Mouse (Mus musculus) ZHBTc4 (cell line): ENCODE results near the gene Olfr180.

Experiments used
- DNase-seq: peaks from one replicate; pipeline ENCODE4 v3.0.0-alpha.2; 2011; ENCODE audit warnings: low read depth, low spot score

Olfr180 gene

DNA sequence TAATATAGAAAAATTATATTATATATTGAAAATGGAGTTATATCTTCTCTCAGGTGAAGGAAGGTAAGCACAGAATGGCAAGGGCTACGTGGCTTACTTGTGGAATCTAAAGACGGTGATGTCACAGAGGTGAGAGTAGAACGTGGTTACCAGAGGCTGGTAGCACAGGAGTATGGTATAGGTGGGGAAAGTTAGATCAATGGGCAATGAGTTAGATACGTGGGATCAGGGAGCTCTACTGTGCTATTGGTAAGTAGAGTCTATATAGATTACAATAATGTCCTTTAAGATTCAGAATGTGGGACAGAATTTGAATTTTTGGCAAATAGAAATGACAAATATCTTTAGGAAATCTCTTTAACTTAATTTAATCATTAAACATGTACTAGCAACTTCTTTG lies at the start of gene Olfr180:
Gene Olfr180 (minus strand): TSS at position 101 of the 400 bp plus-strand sequence.
- no peak for DNase-seq

DNA sequence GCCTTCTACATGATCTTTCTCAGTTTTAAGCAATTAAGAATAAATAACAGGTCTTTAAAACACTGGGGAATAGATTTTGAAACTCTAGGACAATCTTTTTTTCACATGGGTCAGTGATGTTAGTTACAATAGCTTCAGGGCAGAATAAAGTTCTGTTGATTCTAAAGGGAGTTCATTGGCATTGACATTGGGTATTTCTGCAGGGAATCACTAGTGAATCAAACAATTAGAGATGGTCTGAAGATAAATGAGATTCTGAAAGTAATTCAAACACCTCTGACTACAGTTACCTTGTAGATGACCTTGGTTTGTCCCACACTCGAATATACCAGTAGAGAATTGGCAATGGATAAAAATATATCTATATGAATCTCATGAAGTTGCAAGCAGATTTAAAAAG lies 537 bp downstream of the Olfr180 start, which contains the start of gene Olfr181:
Gene Olfr181 (minus strand): TSS at position 101 of the 400 bp plus-strand sequence.
- no peak for DNase-seq

DNA sequence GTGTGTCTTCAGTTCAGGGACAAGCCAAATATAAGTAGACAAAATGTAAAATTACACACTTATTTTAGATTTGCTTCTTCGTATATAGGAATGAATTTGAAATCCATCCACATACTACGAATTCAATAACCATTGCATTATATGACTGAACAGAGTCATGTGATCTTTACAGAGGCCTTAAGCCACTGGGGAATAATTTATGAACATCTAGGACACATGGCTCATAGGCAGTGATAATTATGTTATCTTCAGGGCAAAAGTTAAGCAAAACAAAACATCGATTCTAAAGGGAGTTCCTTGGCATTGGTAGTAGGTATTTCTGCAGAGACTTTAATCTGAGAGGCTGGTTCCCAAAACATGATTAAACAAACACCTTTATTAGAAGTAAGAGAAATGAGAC lies 37.2 kb downstream of the Olfr180 start, which contains the start of gene Olfr178:
Gene Olfr178 (minus strand): TSS at position 101 of the 400 bp plus-strand sequence.
- no peak for DNase-seq

DNA sequence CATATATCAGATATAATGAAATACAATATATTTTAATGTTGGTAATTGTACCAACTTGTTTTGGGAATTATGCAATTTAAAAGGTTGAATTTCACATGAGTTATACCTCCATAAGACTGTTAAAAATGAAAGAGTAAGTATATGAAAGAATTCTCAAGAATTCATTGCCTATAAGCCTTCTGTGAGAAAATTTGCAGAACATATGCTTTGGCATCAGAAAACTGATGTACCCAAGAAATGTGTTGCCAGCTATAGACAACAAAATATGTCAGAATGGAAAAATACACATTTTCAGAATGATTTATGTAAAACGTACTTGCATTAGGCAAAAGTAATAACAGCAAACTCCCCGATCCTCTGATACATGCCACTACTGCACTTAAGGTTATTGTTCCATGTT lies 44.8 kb downstream of the Olfr180 start:
- DNase-seq: no peak

DNA sequence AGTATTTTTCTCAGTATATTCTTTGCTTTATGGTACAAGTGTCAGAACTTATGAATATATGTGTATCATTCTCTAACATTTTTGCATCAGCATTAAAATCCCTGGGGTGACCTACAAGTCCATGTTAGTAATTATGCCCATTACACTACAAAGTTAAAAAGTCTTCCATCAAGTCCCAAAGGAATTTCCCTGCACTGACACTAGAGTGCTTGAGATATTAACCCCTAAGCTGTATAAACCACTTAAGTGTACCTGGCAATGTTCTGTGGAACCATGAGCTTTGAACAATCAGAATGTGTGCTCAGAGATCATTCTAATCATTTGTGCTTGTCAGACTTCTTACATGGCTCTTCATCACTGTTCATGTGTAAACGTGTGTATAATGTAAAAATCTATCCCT lies 54.5 kb downstream of the Olfr180 start, which contains the start of gene Olfr177:
Gene Olfr177 (minus strand): TSS at position 101 of the 400 bp plus-strand sequence.
- no peak for DNase-seq
